Mouse (Mus musculus) frontal cortex, postnatal 25 days (tissue): ENCODE data around the gene Cd101.

Experiments used
- DNase-seq, 2 experiments: peaks; one replicate each; pipeline ENCODE4 v3.0.0; 2022; ENCODE audit warnings: low spot score in 2 of 2

Cd101 gene

GRCm38 (mm10) chr3:101041997-101042396 is 12.6 kb upstream of the Cd101 start:
- no peak for DNase-seq

- DNase-seq = no peak
Observed at GRCm38 (mm10) chr3:101037984-101038545, 8.7 kb upstream of the Cd101 start.

- DNase-seq = no peak
Observed at GRCm38 (mm10) chr3:101036001-101036400, 6.6 kb upstream of the Cd101 start.

- no peak for DNase-seq
Observed at GRCm38 (mm10) chr3:101034509-101034908, 5.2 kb upstream of the Cd101 start.

GRCm38 (mm10) chr3:101033644-101034043 is 4.3 kb upstream of the Cd101 start:
- DNase-seq = no peak

GRCm38 (mm10) chr3:101031456-101032142 is 2.2 kb upstream of the Cd101 start:
- no peak for DNase-seq

GRCm38 (mm10) chr3:101030630-101031029 is 1.3 kb upstream of the Cd101 start:
- no peak for DNase-seq

- DNase-seq = no peak
Observed at GRCm38 (mm10) chr3:101026741-101027140, 2.6 kb downstream of the Cd101 start.

- DNase-seq = no peak
Observed at GRCm38 (mm10) chr3:101022967-101023366, 6.4 kb downstream of the Cd101 start.

GRCm38 (mm10) chr3:101021481-101022051 is 7.8 kb downstream of the Cd101 start:
- no peak for DNase-seq

- DNase-seq = no peak
Observed at GRCm38 (mm10) chr3:101021073-101021472, 8.3 kb downstream of the Cd101 start.

- DNase-seq = no peak
Observed at GRCm38 (mm10) chr3:101018494-101018893, 10.9 kb downstream of the Cd101 start.

- no peak for DNase-seq
Observed at GRCm38 (mm10) chr3:101016050-101016449, 13.3 kb downstream of the Cd101 start.

GRCm38 (mm10) chr3:101015254-101015653 is 14.1 kb downstream of the Cd101 start:
- no peak for DNase-seq

GRCm38 (mm10) chr3:101013536-101013935 is 15.8 kb downstream of the Cd101 start:
- no peak for DNase-seq

- DNase-seq = no peak
Observed at GRCm38 (mm10) chr3:101013005-101013404, 16.4 kb downstream of the Cd101 start.

- no peak for DNase-seq
Observed at GRCm38 (mm10) chr3:101012597-101012996, 16.8 kb downstream of the Cd101 start.

- DNase-seq = no peak
Observed at GRCm38 (mm10) chr3:101012131-101012571, 17.2 kb downstream of the Cd101 start.

- no peak for DNase-seq
Observed at GRCm38 (mm10) chr3:101011203-101011600, 18.2 kb downstream of the Cd101 start.

- no peak for DNase-seq
Observed at GRCm38 (mm10) chr3:101010589-101011202, 18.7 kb downstream of the Cd101 start.

GRCm38 (mm10) chr3:101007112-101007782 is 22.1 kb downstream of the Cd101 start:
- no peak for DNase-seq

- DNase-seq = no peak
Observed at GRCm38 (mm10) chr3:101005392-101005791, 24.0 kb downstream of the Cd101 start.
